Mouse (Mus musculus): ENCODE data around the gene Cdk7. TPM values are rescaled to one million over a fixed set of nuclear protein-coding genes. Genes with fewer than 3 reads are reported as not detected.

Gene Cdk7
- polyA plus RNA-seq (2012; rRNA removed): 9.2 and 10.0 TPM in 2 replicates

GRCm38 (mm10) chr13:100730861-100731176 is at the start of gene Cdk7:
Gene Cdk7, minus strand, starts transcription at chr13:100730939.

GRCm38 (mm10) chr13:100775252-100776055 is 44.7 kb upstream of the Cdk7 start, which contains the start of gene Cenph:
Gene Cenph, minus strand, starts transcription at chr13:100775899.

GRCm38 (mm10) chr13:100744036-100744744 is 13.5 kb upstream of the Cdk7 start, which contains the start of gene Mrps36:
Gene Mrps36, minus strand, starts transcription at chr13:100744659.

GRCm38 (mm10) chr13:100669291-100670022 is 61.3 kb downstream of the Cdk7 start, which contains the start of gene Ccdc125:
Gene Ccdc125, plus strand, starts transcription at chr13:100669717.

Other genes with a start within 250 kb of the Cdk7 start
- gene Gtf2h2, start 238.4 kb downstream of the Cdk7 start, polyA plus RNA-seq (2012; rRNA removed): 9.1 and 13.6 TPM in 2 replicates
- gene Ocln, start 178.2 kb downstream of the Cdk7 start, polyA plus RNA-seq (2012; rRNA removed): 21.7 and 24.7 TPM in 2 replicates
- gene Marveld2, start 114.0 kb downstream of the Cdk7 start, polyA plus RNA-seq (2012; rRNA removed): 20.9 and 24.8 TPM in 2 replicates
- 11.1 and 15.1 TPM in 2 replicates for gene Ak6, start 80.0 kb downstream of the Cdk7 start, polyA plus RNA-seq (2012; rRNA removed)
- gene Rad17, start 79.9 kb downstream of the Cdk7 start, polyA plus RNA-seq (2012; rRNA removed): 1.7 and 2.2 TPM in 2 replicates
- gene Taf9, start 79.4 kb downstream of the Cdk7 start, polyA plus RNA-seq (2012; rRNA removed): 0.75 and 1.3 TPM in 2 replicates
- 1.1 and 1.7 TPM in 2 replicates for gene Ccdc125, start 61.2 kb downstream of the Cdk7 start, polyA plus RNA-seq (2012; rRNA removed)
- gene Mrps36, start 13.7 kb upstream of the Cdk7 start, polyA plus RNA-seq (2012; rRNA removed): 39.4 and 44.3 TPM in 2 replicates
- gene Cenph, start 45.0 kb upstream of the Cdk7 start, polyA plus RNA-seq (2012; rRNA removed): 0.69 and 0.83 TPM in 2 replicates
- 6.3 and 9.1 TPM in 2 replicates for gene Ccnb1, start 55.6 kb upstream of the Cdk7 start, polyA plus RNA-seq (2012; rRNA removed)
- 17.3 and 18.7 TPM in 2 replicates for gene Slc30a5, start 102.5 kb upstream of the Cdk7 start, polyA plus RNA-seq (2012; rRNA removed)

Measured in colon, adult 2 months (tissue).